Mouse (Mus musculus) hindlimb bud, embryonic 11.5 days (tissue): ENCODE measurements around the gene C2cd4d.

ENCODE experiments used
- DNase-seq: peaks from one replicate; pipeline ENCODE4 v3.0.0-alpha.2; 2012; ENCODE audit warnings: low read depth, low spot score; ENCODE audit errors: extremely low spot score

The C2cd4d gene

GRCm38 (mm10) chr3:94375861-94376260 is 13.6 kb downstream of the C2cd4d start:
- DNase-seq: no peak

- no peak for DNase-seq
These were observed 15.0 kb downstream of the C2cd4d start for GRCm38 (mm10) chr3:94377028-94377923.

GRCm38 (mm10) chr3:94379831-94380510 is 17.7 kb downstream of the C2cd4d start:
- no peak for DNase-seq

- no peak for DNase-seq
These were observed 20.1 kb downstream of the C2cd4d start for GRCm38 (mm10) chr3:94382308-94382707.

DNA sequence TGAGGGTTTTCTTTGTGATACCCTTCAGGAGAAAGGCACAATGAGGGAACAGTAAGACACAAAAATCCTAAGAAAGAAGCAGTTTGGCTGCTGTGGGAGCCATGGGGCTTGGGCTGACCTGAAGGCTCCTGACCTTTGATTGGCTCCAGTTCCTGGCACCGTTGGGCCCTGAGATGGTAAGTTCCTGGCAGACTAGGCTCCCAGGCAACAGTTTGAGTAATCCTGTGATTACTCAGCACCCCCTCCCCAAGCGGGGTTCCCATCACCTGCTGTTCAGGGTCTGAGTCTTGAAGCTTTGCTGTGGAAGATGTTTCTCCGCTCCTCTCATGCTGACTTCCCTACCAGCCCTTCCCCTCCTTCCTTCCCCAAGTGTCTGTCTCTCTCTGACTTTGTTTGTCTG is 21.2 kb downstream of the C2cd4d start:
- no peak for DNase-seq

DNA sequence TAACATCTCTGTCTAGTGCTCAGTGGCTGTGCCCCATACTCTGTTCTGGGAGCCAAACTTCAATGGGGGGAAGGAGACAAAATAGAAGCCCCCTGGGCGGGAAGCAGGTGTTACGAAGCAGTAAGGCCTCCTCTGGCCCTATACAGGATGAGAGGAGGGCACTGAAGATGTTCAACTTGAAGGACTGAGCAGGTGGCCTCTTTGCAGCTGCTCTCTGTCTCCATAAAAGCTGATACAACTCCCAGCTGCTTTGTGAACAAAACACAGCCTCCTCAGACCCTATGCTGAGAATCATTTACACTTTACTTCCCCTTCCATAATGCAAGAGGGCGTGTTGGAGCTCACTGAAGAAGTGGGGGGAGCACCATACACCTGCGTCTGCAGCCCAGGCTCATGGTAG is 24.4 kb downstream of the C2cd4d start:
- DNase-seq: no peak

- no peak for DNase-seq
These were observed 25.2 kb downstream of the C2cd4d start for GRCm38 (mm10) chr3:94387391-94387790.

DNA sequence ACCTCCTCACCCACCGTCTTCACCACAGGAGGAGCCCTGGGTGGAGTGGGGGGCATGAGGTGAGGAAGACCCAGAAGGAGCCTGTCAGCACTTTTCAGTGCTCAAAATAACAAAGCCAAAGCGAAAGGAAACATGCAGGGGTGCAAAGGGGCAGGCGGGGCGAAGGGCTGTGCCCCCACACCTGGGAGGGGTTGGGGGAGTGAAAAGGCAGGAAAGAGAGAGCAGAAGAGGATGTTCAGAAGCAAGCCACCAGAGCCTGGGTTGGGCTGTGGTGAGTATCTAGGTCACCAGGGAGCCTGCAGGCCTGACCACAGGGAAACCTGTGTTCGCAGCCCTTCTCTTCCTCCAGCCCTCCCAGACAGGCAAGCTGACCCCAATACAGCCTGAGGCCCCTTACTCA is 25.8 kb downstream of the C2cd4d start:
- DNase-seq: no peak

GRCm38 (mm10) chr3:94389420-94389819 is 27.2 kb downstream of the C2cd4d start:
- no peak for DNase-seq

DNA sequence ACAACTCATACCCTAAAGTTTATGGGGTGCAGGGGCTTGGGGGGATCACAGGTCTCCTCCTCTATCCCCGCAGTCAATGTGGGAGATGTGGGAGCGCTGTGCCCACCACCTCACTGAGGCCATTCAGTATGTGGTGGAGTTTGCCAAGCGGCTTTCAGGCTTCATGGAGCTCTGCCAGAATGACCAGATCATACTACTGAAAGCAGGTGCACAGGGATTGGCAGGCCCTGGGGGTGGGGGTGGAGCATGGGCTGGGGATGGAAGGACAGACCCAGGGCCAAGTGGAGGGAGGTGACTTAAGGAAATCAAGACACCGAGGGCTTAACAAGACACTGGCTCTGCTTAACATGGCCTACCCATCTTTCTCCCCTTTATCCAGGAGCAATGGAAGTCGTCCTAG is 28.8 kb downstream of the C2cd4d start:
- DNase-seq: no peak

GRCm38 (mm10) chr3:94392128-94392527 is 29.9 kb downstream of the C2cd4d start:
- DNase-seq: no peak

- DNase-seq: no peak
These were observed 30.8 kb downstream of the C2cd4d start for GRCm38 (mm10) chr3:94393049-94393448.

- DNase-seq: no peak
These were observed 34.1 kb downstream of the C2cd4d start for GRCm38 (mm10) chr3:94396336-94396735.

GRCm38 (mm10) chr3:94396851-94397250 is 34.6 kb downstream of the C2cd4d start:
- DNase-seq: no peak

DNA sequence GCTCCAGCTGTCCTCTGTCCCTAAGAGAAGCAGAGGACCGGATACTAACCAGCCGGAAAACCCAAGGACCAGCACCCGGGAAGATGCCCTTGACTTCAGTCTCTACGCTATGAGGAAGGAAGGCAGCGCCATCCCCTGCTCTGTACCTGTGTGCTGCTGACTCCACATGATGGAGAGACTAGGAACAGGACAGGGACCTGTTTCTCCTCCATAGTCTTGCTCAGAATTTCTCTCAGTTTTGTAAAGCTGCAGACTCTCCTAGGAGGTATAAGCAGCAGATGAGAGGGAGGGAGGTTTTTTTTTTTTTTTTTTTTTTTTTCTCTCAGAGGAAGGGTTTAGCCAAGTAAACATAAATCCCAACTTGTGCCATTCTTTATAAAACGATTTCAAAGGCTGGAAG is 36.0 kb downstream of the C2cd4d start, which contains the start of gene Lingo4:
Lingo4 (plus strand) TSS at position 301 of the 400 bp plus-strand sequence.
- DNase-seq: no peak

DNA sequence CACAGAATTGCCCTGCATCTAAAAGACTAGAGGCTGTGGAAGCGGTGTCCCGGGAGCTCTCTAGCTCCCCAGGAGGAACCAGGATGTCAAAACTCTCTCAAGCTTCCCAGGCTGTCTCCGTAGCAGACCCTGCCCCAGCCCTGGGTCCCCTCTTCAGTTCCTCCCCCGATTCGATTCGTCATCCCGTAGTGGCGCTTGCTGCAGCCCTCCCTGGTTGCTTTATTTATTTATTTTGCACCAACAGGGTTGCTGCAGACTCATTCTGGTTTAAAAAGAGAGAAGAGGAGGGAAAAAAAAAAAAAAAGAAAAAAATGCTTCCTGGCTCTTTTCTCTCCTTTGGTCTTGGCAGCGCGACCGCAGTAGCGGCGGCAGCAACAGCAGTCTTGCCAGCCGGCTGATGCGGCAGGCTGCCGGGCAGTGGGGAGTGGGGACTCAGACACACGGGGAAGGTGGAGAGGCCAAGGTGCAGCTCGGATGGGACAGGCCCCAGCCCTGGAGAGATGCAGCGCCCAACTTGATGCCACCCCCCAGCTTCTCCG is 36.8 kb downstream of the C2cd4d start:
- DNase-seq: no peak

DNA sequence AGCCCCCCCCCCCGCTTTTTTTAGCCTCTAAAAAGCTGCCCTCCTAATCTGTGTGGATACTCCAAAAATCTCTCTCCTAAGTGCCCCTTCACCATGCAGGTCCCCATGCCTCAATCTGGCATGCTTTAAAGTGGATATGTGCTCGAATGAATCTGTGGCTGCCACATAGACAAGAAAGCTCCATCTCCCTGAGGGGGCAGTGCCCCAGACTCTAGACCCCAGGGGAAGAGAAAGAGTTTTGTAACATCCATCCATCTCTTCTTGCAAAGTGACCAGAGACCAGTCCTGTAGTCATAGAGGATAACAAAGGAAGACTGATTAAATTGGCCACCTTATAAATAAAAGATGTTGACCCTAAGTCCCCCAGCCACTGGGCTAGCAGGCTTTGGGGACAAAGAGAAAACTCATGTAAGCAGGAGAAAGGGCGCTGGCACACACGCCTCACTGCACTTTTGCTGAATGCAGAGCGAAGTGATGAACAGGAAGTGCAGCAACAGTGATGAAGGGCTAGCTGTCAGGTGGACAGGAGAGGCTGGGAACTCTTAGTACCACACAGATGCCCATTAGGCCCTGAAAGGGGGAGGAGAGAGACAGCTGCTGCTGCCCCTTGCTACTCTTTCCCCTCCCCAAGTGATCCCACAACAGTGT is 37.5 kb downstream of the C2cd4d start:
- DNase-seq: no peak

- DNase-seq: no peak
These were observed 40.2 kb downstream of the C2cd4d start for GRCm38 (mm10) chr3:94402451-94402850.

DNA sequence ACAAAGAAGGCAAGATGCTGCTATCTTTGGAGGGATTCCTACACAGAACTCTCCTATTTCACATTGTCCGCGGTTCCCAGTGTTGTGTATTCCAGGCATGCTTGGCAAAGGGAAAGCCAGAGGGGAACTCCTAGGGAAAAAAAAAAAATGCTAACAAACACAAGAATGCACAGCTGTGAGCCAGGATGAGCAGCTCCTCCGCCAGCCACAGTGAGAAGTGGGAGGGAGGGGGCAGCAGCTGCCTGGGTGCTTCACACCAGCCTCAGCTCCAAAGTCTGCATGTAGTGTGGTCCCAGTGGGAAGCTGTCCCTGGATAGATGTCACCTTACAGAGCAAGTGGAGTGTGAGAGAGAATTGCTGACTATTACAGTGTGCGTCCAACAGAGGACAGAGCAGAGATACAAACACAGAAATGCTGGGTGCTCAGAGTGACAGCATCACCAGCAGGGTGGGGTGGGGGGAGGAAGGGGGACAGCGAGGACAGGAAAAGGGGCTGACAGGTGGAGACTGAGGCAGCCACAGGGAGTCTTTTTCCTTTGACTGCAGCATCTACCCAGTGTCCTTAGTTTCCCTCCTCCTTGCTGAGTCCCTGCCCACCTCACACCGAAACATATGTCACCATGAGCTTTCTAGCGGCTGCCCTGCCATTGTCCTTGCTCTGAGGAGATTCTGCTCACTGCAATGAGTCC is 42.3 kb downstream of the C2cd4d start:
- no peak for DNase-seq

DNA sequence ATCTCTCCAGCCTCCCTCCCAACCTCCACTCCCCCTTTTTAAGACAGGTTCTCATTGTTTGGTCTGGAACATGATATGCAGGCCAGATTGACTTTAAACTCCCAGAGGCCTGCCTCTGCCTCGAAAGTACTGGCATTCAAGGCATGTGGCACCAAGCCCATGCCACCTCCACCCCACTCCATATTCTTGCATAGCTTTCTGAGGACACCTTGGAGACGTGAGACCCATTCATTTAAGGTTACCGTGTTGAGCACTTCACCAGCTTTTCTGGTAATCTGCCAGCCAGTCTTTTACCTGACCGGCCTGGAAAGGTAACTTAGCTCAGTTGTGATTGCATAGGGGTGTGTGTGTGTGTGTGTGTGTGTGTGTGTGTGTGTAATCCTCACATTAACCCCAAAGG is 43.3 kb downstream of the C2cd4d start:
- DNase-seq: no peak

- DNase-seq: no peak
These were observed 50.3 kb downstream of the C2cd4d start for GRCm38 (mm10) chr3:94412530-94412929.
